Comparison of ENCODE assay signal across 9 mouse cellular contexts in genomic region chr12:79988401-79989358, GRCm38 (mm10).
DNase-seq lines count a peak whose midpoint lies in the region; ATAC-seq and TF ChIP-seq lines count a peak whose summit lies in the region.
"Had no signal": no experiment of that assay in that cellular context is flagged by ENCODE, and none has a peak within 500 bp of the region (broad histone marks: within the 10 kb centered on the region; RNA-seq: fewer than 3 reads in every experiment).

No protein-coding gene starts in this region.

- TF ChIP-seq EP300 in heart, adult 2 months (IDR thresholded peaks at IDR 0.05; ENCODE audit: insufficient read depth, low read depth, low read length): no peak

- no peaks in the 10 kb centered on the region for H3K79me2 ChIP-seq in heart, adult 2 months (replicated peaks; ENCODE audit: control insufficient read depth, insufficient read depth, low read length)

- H3K9ac ChIP-seq in heart, embryonic 16.5 days (ENCODE audit: low read length): peak overlapping the region; percentile 61
- H3K9ac ChIP-seq in heart, adult 2 months (ENCODE audit: low read depth, low read length): no peak overlapping the region
- H3K9ac ChIP-seq in embryonic facial prominence, embryonic 15.5 days: no peak overlapping the region
- H3K9ac ChIP-seq in liver, embryonic 12.5 days: peak overlapping the region; percentile 46

- no peak overlapping the region for H3K4me2 ChIP-seq in heart, embryonic 16.5 days (ENCODE audit: low read depth, low read length)
- H3K4me2 ChIP-seq in embryonic facial prominence, embryonic 15.5 days (replicated peaks): no peak overlapping the region
- peak overlapping the region; percentile 47 for H3K4me2 ChIP-seq in liver, embryonic 12.5 days

- 48% methylated on average over 11 of the region's 11 CpGs for WGBS in heart, embryonic 16.5 days
- WGBS in heart, adult 2 months: 73% methylated on average over 11 of the region's 11 CpGs
- 41% methylated on average over 11 of the region's 11 CpGs for WGBS in embryonic facial prominence, embryonic 15.5 days
- 28% methylated on average over 11 of the region's 11 CpGs for WGBS in liver, embryonic 12.5 days (ENCODE audit: insufficient replicate concordance)

- TF ChIP-seq CTCF in heart, adult 2 months (IDR thresholded peaks at IDR 0.05): no peak

- no peaks in the 10 kb centered on the region for H3K9me3 ChIP-seq in heart, embryonic 16.5 days (replicated peaks; ENCODE audit: control insufficient read depth, low read length)
- no peaks in the 10 kb centered on the region for H3K9me3 ChIP-seq in embryonic facial prominence, embryonic 15.5 days (replicated peaks)
- H3K9me3 ChIP-seq in liver, embryonic 12.5 days (replicated peaks): no peaks in the 10 kb centered on the region

- no peaks in the 10 kb centered on the region for H3K36me3 ChIP-seq in heart, embryonic 16.5 days (ENCODE audit: control insufficient read depth, insufficient read depth)
- H3K36me3 ChIP-seq in heart, adult 2 months (ENCODE audit: control insufficient read depth, insufficient read depth, low read length): peaks cover 12% of the 10 kb centered on the region; the same call in 1 of the 2 replicates
- no peaks in the 10 kb centered on the region for H3K36me3 ChIP-seq in embryonic facial prominence, embryonic 15.5 days
- H3K36me3 ChIP-seq in liver, embryonic 12.5 days: no peaks in the 10 kb centered on the region

- TF ChIP-seq POLR2A in heart, adult 2 months (IDR thresholded peaks at IDR 0.05; ENCODE audit: insufficient read depth, low read depth, low read length): no peak

- no peak; the same call in 1 of the 2 replicates for ATAC-seq in heart, embryonic 16.5 days (replicated peaks; ENCODE audit: extremely low read depth, insufficient read depth, low FRiP score)
- peak; percentile 56 for ATAC-seq in embryonic facial prominence, embryonic 15.5 days (ENCODE audit: insufficient number of reproducible peaks, low FRiP score, low TSS enrichment, low read depth)
- peak; percentile 92 for ATAC-seq in liver, embryonic 12.5 days
- ATAC-seq: Patski had no signal

- peaks cover 64% of the 10 kb centered on the region for H3K4me1 ChIP-seq in heart, embryonic 16.5 days (ENCODE audit: control insufficient read depth, insufficient read depth, low read length)
- peaks cover 18% of the 10 kb centered on the region for H3K4me1 ChIP-seq in heart, adult 2 months (ENCODE audit: control insufficient read depth, insufficient read depth, low read length)
- peaks cover 84% of the 10 kb centered on the region for H3K4me1 ChIP-seq in embryonic facial prominence, embryonic 15.5 days
- H3K4me1 ChIP-seq in liver, embryonic 12.5 days: peaks cover 82% of the 10 kb centered on the region

- intact Hi-C loops in heart, adult 2 months (cut with DNase I): no loop called here

- no peak overlapping the region for H3K4me3 ChIP-seq in heart, embryonic 16.5 days (ENCODE audit: low read length)
- no peak overlapping the region for H3K4me3 ChIP-seq in heart, adult 2 months
- no peak overlapping the region for H3K4me3 ChIP-seq in embryonic facial prominence, embryonic 15.5 days (replicated peaks)
- no peak overlapping the region for H3K4me3 ChIP-seq in liver, embryonic 12.5 days

- H3K27me3 ChIP-seq in heart, embryonic 16.5 days (ENCODE audit: control insufficient read depth, insufficient read depth, low read length): no peaks in the 10 kb centered on the region
- no peaks in the 10 kb centered on the region for H3K27me3 ChIP-seq in heart, adult 2 months (ENCODE audit: control insufficient read depth, insufficient read depth, low read length)
- no peaks in the 10 kb centered on the region for H3K27me3 ChIP-seq in embryonic facial prominence, embryonic 15.5 days
- H3K27me3 ChIP-seq in liver, embryonic 12.5 days (replicated peaks): no peaks in the 10 kb centered on the region
- H3K27me3 ChIP-seq: Patski had no signal

- H3K27ac ChIP-seq in heart, embryonic 16.5 days (ENCODE audit: low read length): peak overlapping the region; percentile 85
- no peak overlapping the region for H3K27ac ChIP-seq in heart, adult 2 months
- peak overlapping the region; percentile 89 for H3K27ac ChIP-seq in embryonic facial prominence, embryonic 15.5 days (replicated peaks)
- peak overlapping the region; percentile 92 for H3K27ac ChIP-seq in liver, embryonic 12.5 days

- no peak for DNase-seq in heart, adult 2 months
- DNase-seq in NIH3T3 (ENCODE audit: low read depth): peak; percentile 70
- no peak for DNase-seq in urinary bladder, postnatal 36 days (ENCODE audit: low spot score in 2 of 2)
- no peak for DNase-seq in thymus, postnatal 4 days
- no peak for DNase-seq in gastrocnemius, postnatal 4 days (ENCODE audit: low spot score in 2 of 2)

Comparison
In these comparisons a context has a peak if more than half of its experiments do, and no peak if none do; other contexts are left out.
1. H3K9ac ChIP-seq: peak in heart, embryonic 16.5 days (single experiment) and liver, embryonic 12.5 days (single experiment); none in heart, adult 2 months (single experiment) and embryonic facial prominence, embryonic 15.5 days (single experiment).